17 mouse cellular contexts compared by ENCODE assay signal in genomic region chr10:115169410-115169809, GRCm38 (mm10). TPM values are rescaled to one million over a fixed set of nuclear protein-coding genes. Genes with fewer than 3 reads are reported as not detected.
DNase-seq lines count a peak whose midpoint lies in the region; ATAC-seq and TF ChIP-seq lines count a peak whose summit lies in the region.
"Had no signal": no experiment of that assay in that cellular context is flagged by ENCODE, and none has a peak within 500 bp of the region (broad histone marks: within the 10 kb centered on the region; RNA-seq: fewer than 3 reads in every experiment).

No protein-coding gene starts in this region.

- H3K4me2 ChIP-seq in kidney, postnatal 0 days (ENCODE audit: low read length), result no peak overlapping the region
- H3K4me2 ChIP-seq in neural tube, embryonic 13.5 days, result peak overlapping the region; percentile 21; the same call in 1 of the 2 replicates
- H3K4me2 ChIP-seq in stomach, postnatal 0 days (replicated peaks; ENCODE audit: low read depth), result no peak overlapping the region
- H3K4me2 ChIP-seq: liver, embryonic 13.5 days had no signal

- no peak overlapping the region for H3K27ac ChIP-seq in kidney, postnatal 0 days
- no peak overlapping the region for H3K27ac ChIP-seq in kidney, adult 2 months (ENCODE audit: insufficient read depth, low read depth, low read length)
- no peak overlapping the region for H3K27ac ChIP-seq in hindbrain, embryonic 10.5 days
- no peak overlapping the region for H3K27ac ChIP-seq in neural tube, embryonic 13.5 days (replicated peaks)
- no peak overlapping the region for H3K27ac ChIP-seq in stomach, postnatal 0 days (replicated peaks)
- H3K27ac ChIP-seq: heart, embryonic 10.5 days; liver, embryonic 13.5 days had no signal

- no peaks in the 10 kb centered on the region for H3K27me3 ChIP-seq in kidney, postnatal 0 days (ENCODE audit: insufficient read depth, low read length)
- no peaks in the 10 kb centered on the region for H3K27me3 ChIP-seq in kidney, adult 2 months (replicated peaks; ENCODE audit: control insufficient read depth, insufficient read depth, low read length)
- H3K27me3 ChIP-seq in hindbrain, embryonic 10.5 days (ENCODE audit: insufficient read depth, poor library complexity, severe bottlenecking), result no peaks in the 10 kb centered on the region
- H3K27me3 ChIP-seq in neural tube, embryonic 13.5 days, result no peaks in the 10 kb centered on the region
- H3K27me3 ChIP-seq in stomach, postnatal 0 days (ENCODE audit: control insufficient read depth, insufficient read depth, low read length), result no peaks in the 10 kb centered on the region
- H3K27me3 ChIP-seq: liver, embryonic 13.5 days had no signal

- 33% methylated on average over 9 of the region's 9 CpGs for WGBS in kidney, postnatal 0 days
- WGBS in kidney, adult 2 months, result 23% methylated on average over 9 of the region's 9 CpGs
- WGBS in hindbrain, embryonic 10.5 days, result 22% methylated on average over 9 of the region's 9 CpGs
- WGBS in neural tube, embryonic 13.5 days, result 15% methylated on average over 9 of the region's 9 CpGs
- 16% methylated on average over 9 of the region's 9 CpGs for WGBS in stomach, postnatal 0 days

- no peaks in the 10 kb centered on the region for H3K36me3 ChIP-seq in kidney, postnatal 0 days (ENCODE audit: insufficient read depth, low read length)
- H3K36me3 ChIP-seq in kidney, adult 2 months (ENCODE audit: control insufficient read depth, insufficient read depth, low read length), result no peaks in the 10 kb centered on the region
- no peaks in the 10 kb centered on the region for H3K36me3 ChIP-seq in hindbrain, embryonic 10.5 days
- H3K36me3 ChIP-seq in neural tube, embryonic 13.5 days, result no peaks in the 10 kb centered on the region
- no peaks in the 10 kb centered on the region for H3K36me3 ChIP-seq in stomach, postnatal 0 days (ENCODE audit: control insufficient read depth, insufficient read depth, low read length)
- H3K36me3 ChIP-seq: G1E; heart, embryonic 10.5 days; liver, embryonic 13.5 days had no signal

- no peak for TF ChIP-seq POLR2A in kidney, adult 2 months (IDR thresholded peaks at IDR 0.05; ENCODE audit: low read depth, low read length)

- TF ChIP-seq CTCF in kidney, postnatal 0 days (IDR thresholded peaks at IDR 0.05; ENCODE audit: low read depth), result no peak
- no peak for TF ChIP-seq CTCF in kidney, adult 2 months (conservative IDR thresholded peaks at IDR 0.05; ENCODE audit: insufficient read depth, insufficient read length, low read depth, low read length)
- no peak for TF ChIP-seq CTCF in stomach, postnatal 0 days (IDR thresholded peaks at IDR 0.05; ENCODE audit: low read depth)

- no peak for DNase-seq in kidney, postnatal 0 days (ENCODE audit: low spot score)
- DNase-seq in kidney, adult 2 months, result no peak
- peak; percentile 27 for DNase-seq in hindbrain, embryonic 10.5 days (ENCODE audit: low spot score)
- peak; percentile 4 for DNase-seq in mesoderm, embryonic 11.5 days (ENCODE audit: low read depth, low spot score)
- DNase-seq in stomach, postnatal 0 days (ENCODE audit: low spot score), result no peak
- DNase-seq in heart, postnatal 36 days, result no peak
- DNase-seq in adipocyte (ENCODE audit: low spot score), result no peak
- DNase-seq: cerebellum, adult 11 months; heart, postnatal 4 days; left cerebral cortex, postnatal 4 days; liver, embryonic 13.5 days; lung, postnatal 14 days; thymus, adult 2 months had no signal

- no peaks in the 10 kb centered on the region for H3K9me3 ChIP-seq in kidney, postnatal 0 days (replicated peaks; ENCODE audit: low read length)
- no peaks in the 10 kb centered on the region for H3K9me3 ChIP-seq in hindbrain, embryonic 10.5 days
- H3K9me3 ChIP-seq in neural tube, embryonic 13.5 days, result no peaks in the 10 kb centered on the region
- H3K9me3 ChIP-seq in stomach, postnatal 0 days (ENCODE audit: control insufficient read depth, low read length), result no peaks in the 10 kb centered on the region
- H3K9me3 ChIP-seq: heart, embryonic 10.5 days; liver, embryonic 13.5 days had no signal

- no peak overlapping the region for H3K4me3 ChIP-seq in kidney, postnatal 0 days (replicated peaks; ENCODE audit: low read depth, low read length)
- H3K4me3 ChIP-seq in kidney, adult 2 months (ENCODE audit: insufficient read depth, low read depth, low read length), result no peak overlapping the region
- H3K4me3 ChIP-seq in hindbrain, embryonic 10.5 days, result 0 out of 2 replicates have a peak overlapping the region, but pooled peaks have one; percentile 11
- H3K4me3 ChIP-seq in neural tube, embryonic 13.5 days, result no peak overlapping the region
- H3K4me3 ChIP-seq in stomach, postnatal 0 days (ENCODE audit: low read depth, low read length), result no peak overlapping the region
- H3K4me3 ChIP-seq: heart, embryonic 10.5 days; liver, embryonic 13.5 days had no signal

- no peak for TF ChIP-seq EP300 in stomach, postnatal 0 days (optimal IDR thresholded peaks at IDR 0.05)

- no peaks in the 10 kb centered on the region for H3K4me1 ChIP-seq in kidney, postnatal 0 days (replicated peaks; ENCODE audit: insufficient read depth, low read length)
- H3K4me1 ChIP-seq in kidney, adult 2 months (ENCODE audit: control insufficient read depth, insufficient read depth, low read length), result no peaks in the 10 kb centered on the region
- H3K4me1 ChIP-seq in hindbrain, embryonic 10.5 days (replicated peaks), result peaks cover 11% of the 10 kb centered on the region
- H3K4me1 ChIP-seq in neural tube, embryonic 13.5 days (replicated peaks), result peaks cover 22% of the 10 kb centered on the region
- H3K4me1 ChIP-seq in stomach, postnatal 0 days (replicated peaks; ENCODE audit: control insufficient read depth, insufficient read depth), result no peaks in the 10 kb centered on the region
- H3K4me1 ChIP-seq: heart, embryonic 10.5 days; liver, embryonic 13.5 days had no signal

- 0 out of 2 replicates have a peak, but pooled peaks have one; percentile 21 for ATAC-seq in kidney, postnatal 0 days (replicated peaks; ENCODE audit: low FRiP score, low read depth)
- ATAC-seq in neural tube, embryonic 13.5 days (ENCODE audit: low read depth), result peak; percentile 55
- no peak for ATAC-seq in stomach, postnatal 0 days (ENCODE audit: low FRiP score, low TSS enrichment)

- H3K9ac ChIP-seq in kidney, postnatal 0 days (ENCODE audit: low read depth, low read length), result no peak overlapping the region
- no peak overlapping the region for H3K9ac ChIP-seq in neural tube, embryonic 13.5 days
- H3K9ac ChIP-seq in stomach, postnatal 0 days (ENCODE audit: low read length), result no peak overlapping the region
- H3K9ac ChIP-seq: liver, embryonic 13.5 days had no signal

- intact Hi-C loops in heart, postnatal 36 days (cut with DNase I), result no loop called here

RNA-seq across cellular contexts. Expression of gene Tph2, which starts 15.4 kb away (rescaled TPM):
- polyA plus RNA-seq in kidney, postnatal 0 days (2015; fragmentation: Nextera tagmentation; extraction: Ambion mirVana), result not detected in 2 replicates
- polyA plus RNA-seq in kidney, adult 2 months (2012; rRNA removed), result not detected in 2 replicates
- 0.17 TPM in 1 of 2 replicates, not detected in the other for polyA plus RNA-seq in hindbrain, embryonic 10.5 days (2016; fragmentation: Nextera tagmentation; extraction: Ambion mirVana)
- polyA plus RNA-seq in neural tube, embryonic 13.5 days (2015; fragmentation: Nextera tagmentation; extraction: Ambion mirVana), result 0.25 and 0.60 TPM in 2 replicates
- not detected in 2 replicates for polyA plus RNA-seq in stomach, postnatal 0 days (2015; fragmentation: Nextera tagmentation; extraction: Ambion mirVana)
- total RNA-seq in heart, postnatal 36 days (2021), result not detected
- total RNA-seq: heart, postnatal 4 days; monocyte, adult 5-6 weeks had no signal
- polyA plus RNA-seq: G1E; heart, embryonic 10.5 days; liver, embryonic 13.5 days; thymus, adult 2 months had no signal

Comparison
In these comparisons a context has a peak if more than half of its experiments do, and no peak if none do; other contexts are left out.
1. DNase-seq: peak in hindbrain, embryonic 10.5 days (single experiment) and mesoderm, embryonic 11.5 days (single experiment); none in kidney, postnatal 0 days (single experiment), kidney, adult 2 months (single experiment), stomach, postnatal 0 days (single experiment), heart, postnatal 36 days (0 of 2) and adipocyte (single experiment).